Mouse (Mus musculus) cerebellum, adult 11 months (tissue): ENCODE results near the gene Pafah1b3.
"Not testable (repeated sequence)": the region's sequence is repeated elsewhere in the genome, so short reads cannot be mapped to it uniquely, and the experiment has no call there.

Experiments
- DNase-seq: peaks from one replicate; pipeline ENCODE4 v3.0.0; 2022

Pafah1b3 gene

DNA sequence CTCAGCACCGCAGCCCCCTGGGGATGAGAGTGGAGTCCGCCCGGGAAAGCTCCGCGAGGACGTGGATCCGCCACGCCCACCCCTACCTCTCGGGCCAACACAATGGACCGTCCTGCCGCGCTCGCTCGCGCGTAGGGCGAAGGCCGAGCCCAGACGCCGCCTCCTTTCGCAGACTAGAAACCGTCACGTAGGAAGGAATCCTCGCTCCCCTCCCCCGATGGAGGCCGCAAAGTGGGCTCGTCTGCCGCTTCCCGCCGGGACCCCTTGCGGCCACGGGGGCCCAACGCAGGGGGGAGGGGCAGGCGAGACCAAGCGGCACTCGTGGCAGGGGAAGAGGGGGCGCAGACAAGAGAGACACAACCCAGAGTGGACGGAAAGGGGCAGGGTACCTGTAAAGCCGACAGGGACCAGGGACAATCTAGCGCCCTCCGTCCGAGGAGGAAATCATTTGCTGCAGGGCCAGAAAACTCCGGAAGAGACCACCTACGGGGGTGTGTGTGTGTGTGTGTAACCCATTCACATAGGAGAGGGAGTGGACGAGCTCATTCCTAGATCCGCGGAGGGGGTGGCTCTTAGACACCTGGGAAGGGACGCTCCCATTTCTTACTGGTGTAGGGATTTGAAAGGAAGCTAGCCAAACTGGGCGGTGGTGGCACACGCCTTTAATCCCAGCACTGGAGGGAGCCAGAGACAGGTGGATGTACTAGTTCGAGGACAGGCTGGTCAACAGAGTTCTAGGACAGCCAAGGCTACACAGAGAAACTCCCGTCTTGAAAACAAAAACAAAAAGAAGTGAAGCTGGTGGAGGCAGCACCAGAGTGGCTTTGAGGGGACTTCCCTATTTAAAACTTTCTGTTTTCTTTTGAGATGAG, at the start of gene Pafah1b3:
Pafah1b3 (minus strand) TSS at position 533 of the 872 bp plus-strand sequence.
- DNase-seq = peak; percentile 89

DNA sequence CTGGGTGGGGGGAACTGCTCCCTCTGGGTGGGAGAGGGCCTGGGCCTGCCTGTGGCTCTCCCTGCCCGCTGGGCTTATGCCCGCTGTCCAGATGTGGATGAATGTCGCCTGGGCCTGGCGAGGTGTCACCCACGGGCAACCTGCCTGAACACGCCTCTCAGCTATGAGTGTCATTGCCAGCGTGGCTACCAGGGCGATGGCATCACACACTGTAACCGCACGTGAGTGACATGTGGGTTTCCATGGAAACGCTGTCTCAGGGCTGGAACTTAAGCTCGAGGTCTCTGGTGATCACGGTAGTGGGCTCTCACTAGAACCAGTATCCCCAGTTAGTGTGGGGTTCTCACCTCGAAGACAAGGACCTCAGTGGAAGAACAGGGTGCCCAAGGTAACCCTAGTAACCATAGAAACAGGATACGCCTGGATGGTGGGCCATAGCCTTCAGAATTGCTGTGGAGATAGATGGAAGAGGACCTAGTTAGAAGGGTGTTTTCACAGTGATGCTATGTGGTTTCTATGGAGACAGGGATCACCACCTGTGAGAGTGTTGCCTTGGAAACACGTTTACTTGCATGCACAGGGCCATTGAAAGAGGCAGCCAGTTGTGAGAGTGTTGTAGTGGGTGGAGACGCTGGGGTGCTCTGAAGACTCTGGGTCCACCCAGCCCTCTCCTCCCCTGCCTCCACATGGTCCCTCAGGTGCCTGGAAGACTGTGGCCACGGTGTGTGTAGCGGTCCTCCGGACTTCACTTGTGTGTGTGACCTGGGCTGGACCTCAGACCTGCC, 43.4 kb upstream of the Pafah1b3 start:
- DNase-seq = no peak

DNA sequence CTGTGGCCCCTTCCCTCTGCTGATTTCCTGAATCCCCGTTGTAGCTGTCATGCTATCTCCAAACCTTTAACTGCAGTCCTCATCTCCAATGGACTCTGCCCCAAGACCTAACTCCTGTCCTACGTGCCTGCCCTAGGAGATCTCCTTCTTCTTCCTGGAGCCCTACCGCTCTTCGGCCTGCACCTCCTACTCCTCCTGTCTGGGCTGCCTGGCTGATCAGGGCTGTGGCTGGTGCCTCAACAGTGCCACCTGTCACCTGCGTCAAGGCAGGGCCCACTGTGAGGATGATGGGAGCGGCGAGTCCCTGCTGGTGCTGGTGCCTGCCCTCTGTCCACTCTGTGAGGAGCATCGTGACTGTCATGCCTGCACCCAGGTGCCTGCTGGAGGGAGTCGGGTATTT, 41.5 kb upstream of the Pafah1b3 start:
- DNase-seq = no peak

DNA sequence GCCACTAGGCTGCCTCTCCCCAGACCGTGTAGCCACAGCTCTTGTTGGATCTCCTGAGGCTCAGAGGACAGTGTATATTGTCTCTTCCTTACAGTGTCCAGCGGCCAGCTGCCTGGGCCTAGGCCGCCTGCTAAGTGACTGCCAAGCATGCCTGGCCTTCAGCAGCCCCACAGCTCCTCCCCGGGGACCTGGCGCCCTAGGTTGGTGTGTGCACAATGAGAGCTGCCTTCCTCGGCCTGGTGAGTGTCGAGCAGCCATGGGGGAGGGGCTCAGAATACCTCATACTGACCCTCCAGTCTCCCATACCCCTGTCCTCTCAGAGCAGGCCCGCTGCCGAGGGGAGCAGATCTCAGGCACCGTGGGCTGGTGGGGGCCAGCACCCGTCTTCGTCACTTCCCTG, 36.7 kb upstream of the Pafah1b3 start:
- no peak for DNase-seq

DNA sequence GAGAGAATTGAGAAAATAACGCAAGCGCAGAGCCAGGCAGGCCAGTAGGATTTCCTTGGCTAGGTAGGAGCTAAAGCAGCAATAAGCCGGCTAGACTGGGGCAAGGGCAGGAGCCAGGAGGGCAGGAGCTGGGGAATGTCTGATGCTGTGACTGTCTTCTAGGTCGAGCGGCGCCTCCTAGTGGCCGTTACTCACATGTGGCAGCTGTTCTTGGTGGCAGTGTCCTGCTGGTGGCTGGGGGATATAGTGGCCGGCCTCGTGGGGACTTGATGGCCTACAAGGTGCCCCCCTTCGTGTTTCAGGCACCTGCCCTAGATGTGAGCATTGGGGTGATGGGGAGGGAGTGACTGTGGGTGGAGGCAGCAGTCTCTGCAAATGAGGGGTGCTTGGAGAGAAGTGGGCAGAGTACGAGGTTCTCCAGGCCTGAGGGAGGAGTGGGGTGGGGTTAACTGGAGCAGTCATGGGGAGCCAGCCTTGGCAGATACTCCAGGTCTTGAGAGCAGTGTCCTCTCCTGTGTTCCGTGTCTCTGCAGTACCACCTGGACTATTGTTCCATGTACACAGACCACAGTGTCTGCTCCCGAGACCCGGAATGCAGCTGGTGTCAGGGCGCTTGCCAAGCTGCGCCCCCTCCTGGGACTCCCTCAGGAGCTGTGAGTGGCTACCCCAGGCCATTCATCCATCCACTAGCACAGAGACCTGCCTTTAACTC, 36.0 kb upstream of the Pafah1b3 start:
- DNase-seq = peak; percentile 65

DNA sequence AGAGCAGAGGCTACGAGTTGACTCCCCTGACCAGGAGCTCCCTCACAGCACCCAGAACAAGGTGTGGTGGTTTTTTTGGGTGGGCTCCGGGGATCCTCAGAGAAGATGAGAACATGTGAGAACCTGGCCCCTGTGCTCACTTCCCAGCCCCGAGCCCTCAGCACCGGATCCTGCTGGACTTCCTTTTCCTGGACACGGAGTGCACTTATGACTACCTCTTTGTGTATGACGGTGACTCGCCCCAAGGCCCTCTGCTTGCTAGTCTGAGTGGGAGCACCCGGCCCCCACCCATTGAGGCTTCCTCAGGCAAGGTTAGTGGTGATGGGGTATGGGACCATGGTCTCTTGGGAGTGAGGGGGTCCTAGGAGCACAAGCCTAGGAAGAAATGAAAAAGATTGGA, 28.4 kb upstream of the Pafah1b3 start:
- no peak for DNase-seq

DNA sequence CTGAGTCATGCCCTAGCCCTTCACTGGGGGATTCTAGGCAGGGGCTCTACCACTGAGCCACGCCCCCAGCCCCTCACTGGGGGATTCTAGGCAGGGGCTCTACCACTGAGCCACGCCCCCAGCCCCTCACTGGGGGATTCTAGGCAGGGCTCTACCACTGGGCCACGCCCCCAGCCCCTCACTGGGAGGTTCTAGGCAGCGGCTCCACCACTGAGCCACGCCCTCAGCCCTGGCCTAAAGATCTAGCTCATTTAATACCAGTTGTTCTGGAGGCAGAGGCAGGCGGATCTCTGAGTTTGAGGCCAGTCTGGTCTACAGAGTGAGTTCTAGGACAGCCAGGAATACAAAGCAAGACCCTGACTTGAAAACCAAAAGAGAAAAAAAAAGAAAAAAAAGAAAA, 27.6 kb upstream of the Pafah1b3 start:
- DNase-seq = not testable (repeated sequence)

DNA sequence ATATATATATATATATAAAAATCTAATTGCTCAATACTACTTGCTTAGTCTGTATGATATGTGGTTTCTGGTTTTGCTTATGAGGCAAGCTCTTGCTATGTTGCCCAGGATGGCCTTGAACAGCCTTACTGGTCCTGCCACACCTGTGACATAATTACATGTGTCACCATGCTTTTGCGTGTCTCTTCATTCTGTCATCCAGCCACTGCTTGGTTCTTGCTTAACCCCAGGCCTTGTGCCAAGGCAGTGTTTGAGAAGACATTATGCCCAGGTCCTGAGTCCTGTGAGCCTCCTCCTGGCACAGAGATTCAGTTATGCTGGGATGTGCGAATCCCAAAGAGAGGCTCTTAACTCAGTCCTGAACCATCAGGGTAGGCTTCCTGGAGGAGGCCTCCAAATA, 25.4 kb upstream of the Pafah1b3 start:
- DNase-seq = no peak

DNA sequence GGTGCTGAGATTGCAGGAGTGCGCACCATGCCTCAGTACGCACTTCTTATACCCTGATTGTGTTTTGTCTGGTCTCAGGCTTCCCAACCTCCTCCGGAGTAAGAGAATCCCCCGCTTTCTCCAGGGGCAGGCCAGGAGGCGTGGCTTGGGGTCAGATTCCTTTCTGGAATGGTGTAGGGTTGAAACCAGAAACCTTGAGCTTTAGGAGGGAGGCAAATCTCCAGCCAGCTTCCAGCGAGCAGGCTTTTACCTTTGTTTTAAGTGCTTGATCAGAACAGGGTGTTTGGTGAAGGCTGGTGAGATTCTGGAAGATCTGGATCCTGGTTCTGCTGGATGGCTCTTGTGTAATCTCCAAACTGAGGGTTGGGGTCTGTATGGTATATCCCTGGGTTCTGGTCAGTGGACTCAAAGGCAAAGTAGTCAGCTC, 24.3 kb upstream of the Pafah1b3 start:
- no peak for DNase-seq

DNA sequence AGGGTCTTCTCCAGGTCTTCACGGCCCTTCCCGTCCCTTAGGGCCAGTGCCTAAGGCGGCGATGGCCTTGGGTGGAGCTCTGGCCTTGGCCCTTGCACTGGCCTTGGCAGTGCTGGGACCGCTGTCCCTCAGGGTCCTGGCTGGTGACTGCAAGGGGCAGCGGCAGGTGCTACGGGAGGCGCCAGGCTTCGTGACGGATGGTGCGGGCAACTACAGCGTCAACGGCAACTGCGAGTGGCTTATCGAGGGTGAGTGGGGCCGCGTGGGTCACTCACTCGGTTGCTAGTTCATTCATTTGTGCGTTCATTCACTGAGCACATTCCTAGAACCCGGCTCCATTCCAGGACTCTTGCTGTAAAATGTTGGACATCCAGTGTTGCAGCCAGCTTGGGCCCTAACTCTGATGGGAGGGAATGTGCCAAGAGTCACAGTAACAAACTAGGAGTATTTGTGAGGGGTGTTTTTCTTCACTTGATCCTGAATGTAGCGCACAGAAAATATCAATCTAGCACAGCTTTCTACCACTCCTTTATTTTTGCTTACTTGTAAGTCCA, 19.7 kb upstream of the Pafah1b3 start:
- DNase-seq = peak; percentile 58

DNA sequence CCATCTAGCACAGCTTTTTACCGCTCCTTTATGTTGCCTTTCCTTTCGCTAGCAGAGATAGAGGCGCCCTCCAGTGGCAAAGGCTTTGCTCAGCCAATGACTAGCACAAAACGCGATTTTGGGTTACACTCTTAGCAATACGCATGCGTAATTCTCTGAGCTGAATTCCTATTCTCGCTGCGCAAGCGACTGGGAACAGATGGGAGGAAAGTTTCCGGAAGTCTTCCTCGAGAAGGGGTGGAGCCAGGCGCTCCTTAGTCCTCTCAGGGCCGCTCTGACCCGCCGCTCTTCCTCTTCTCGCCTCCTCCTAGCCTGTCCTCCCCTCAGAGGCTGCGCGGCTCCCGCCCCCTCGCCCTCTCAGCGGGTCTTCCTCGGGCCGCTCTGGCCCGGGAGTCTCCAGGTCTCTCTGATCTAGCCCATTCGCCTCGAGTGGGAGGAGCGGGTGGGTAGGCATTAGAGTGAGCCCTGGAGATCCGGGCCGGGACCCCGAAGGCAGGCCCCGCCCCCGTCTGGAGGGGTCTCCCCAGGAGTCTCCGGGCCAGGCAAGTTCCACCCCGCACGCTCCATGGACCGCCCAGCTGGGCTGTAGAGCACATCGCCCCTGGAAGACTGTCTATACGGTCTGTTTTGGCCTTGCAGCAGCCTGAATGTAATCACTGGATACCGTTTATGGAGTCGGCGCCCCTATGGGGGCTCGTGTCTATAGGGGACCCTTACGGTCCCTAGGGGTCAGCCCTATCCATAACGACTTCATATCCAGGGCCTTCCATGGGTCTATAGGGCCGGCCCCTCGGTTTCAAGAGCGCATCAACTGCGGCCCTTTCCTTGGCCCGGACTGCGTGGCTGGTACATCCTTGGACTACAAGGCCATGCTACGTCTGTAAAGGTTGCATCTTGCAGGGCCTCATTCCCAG, 19.0 kb upstream of the Pafah1b3 start, which contains the start of gene Megf8:
Megf8 (plus strand) TSS at position 633 of the 914 bp plus-strand sequence.
- DNase-seq = peak; percentile 94

DNA sequence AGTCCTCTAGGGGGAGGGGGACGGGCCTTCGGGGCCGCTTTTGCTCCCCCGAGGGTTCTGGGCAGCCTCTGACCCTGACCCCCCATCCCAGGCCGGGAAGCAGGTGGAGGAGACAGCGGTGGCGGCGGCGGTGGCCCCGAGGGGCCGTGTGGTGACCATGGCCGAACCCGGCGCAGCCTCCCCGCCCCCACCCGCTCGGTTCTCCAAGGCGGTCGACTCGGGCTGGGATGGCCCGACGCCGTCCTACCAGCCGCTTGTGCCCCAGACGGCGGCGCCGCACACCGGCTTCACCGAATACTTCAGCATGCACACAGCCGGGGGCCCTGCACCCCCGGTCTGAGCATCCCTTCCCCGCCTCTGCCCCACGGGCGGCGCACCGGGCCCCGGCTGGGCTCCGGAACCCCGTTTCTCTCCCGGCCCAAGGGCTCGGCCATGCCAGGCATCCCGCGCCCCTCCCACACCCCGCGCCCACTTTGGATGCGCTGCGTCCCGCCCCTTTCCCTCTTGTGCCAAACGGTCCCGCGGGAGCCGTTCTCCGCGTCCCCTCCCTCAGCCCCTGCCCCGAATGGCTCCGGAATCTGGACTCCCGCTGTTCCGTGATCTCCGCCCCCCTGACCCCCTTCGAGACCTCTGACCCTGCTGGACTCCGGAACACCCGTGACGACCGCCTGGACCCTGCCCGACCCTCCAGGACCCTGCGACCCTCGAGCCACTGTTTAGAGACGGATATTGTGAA, 17.7 kb upstream of the Pafah1b3 start:
- DNase-seq = peak; percentile 65

DNA sequence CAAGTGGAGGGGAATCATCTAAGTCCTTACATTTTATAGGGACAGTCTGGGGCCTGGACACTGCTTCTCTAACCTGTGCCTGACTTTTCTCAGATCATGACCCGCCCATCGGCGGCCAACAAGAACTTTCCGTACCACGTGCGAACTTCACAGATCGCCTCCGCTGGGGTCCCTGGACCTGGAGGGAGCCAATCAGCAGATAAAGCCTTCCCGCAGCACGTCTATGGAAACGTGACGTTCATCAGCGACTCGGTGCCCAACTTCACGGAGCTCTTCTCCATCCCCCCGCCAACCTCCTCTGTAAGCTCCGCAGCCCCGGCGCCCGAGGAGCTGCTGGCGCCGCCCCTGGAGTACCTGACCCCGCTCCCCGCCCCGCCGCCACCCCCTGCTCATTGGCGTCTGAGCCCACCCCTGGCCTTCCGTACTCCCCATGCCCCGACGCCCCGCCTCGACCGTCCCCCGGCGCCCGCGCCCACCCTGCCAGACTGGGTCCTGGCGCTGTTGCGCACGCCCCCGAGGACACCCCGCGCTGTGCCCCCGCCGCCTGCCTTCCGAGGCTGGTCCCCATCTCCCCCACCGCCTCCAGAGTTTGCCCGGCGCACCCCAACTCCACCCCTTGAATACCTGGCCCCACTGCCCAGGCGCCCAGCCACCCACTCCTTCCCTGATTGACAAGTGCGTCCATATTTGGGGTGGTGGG, 17.0 kb upstream of the Pafah1b3 start:
- DNase-seq = peak; percentile 53

DNA sequence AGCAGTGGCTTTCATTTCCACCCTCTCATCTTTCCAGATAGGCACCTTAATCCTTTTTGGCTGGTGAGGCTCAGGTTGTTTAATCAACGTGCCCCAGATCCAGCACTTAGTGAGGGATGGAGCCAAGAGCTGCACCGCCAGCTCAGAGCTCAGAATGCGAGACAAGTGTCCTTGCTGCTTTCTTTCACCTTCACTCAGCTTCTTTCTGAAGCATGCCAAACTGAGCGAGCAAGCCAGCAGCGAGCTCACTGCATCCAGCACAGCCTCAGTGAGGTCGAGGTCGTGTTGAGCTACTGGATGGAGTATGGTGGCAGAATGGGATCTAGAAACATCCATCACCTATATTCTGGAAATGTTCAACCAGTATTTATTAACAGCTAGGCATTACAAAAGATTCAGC, 15.5 kb upstream of the Pafah1b3 start:
- no peak for DNase-seq

DNA sequence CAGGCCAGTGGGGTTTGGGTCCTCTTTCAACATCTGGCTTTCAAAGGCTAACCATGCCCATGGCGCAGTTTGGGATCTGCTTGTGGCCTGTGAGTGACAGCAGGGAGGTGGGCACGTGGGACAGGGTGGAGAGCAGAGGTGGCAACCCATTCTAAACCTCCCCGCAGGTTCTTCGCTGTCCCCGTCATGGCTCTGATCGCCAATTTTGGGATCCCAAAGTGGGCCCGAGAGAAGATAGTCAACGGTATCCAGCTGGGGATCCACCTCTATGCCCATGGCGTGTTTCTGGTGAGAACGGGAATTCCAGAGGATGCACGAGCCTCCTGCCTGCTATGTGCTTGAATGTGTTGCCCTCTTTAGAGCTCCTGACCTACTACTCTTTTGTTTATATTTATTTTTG, 13.4 kb upstream of the Pafah1b3 start:
- DNase-seq = no peak

DNA sequence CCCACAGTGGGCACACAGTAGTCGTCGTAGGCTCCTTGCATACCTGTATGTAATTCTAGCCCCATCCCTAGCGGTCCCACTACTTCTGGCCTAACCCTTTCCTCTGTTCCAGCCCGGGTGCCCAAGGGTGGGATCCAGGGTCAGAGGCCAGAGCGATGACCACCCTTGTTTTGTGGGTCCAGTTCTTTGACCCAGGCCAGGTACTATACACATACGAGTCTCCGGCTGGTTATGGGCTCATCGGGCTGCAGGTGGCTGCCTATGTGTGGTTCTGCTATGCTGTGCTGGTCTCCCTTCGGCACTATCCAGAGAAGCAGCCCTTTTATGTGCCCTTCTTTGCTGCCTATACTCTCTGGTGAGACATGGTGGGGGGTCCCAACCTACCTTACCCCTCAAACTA, 11.6 kb upstream of the Pafah1b3 start:
- DNase-seq = no peak

DNA sequence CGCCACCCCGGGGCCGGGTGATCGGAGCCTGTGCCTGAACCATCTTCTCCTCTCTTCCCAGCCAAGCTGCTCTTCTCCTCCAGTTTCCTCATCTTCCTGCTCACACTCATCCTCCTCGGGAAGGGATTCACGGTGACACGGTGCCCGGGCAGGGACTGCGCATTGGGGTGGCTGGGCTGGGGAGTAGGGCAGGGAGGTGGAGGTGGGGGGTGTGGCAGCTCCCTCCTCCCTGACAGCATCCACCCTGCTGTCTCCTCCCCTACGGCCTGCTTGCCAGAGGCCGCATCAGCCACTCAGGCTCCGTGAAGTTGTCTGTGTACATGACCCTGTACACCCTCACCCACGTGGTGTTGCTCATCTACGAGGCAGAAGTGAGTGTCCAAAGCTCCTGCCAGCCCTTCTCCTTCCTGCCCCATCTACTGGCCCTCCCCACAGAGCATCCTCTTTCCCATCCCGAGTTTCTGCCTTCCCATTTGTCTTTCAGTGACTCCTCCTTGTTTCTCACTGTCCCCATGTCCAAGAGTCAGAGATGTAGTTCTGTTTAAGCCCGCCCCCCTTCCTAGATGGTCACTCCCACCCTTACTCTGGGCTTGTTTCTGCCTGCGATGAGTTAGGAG, 11.0 kb upstream of the Pafah1b3 start:
- DNase-seq = no peak

DNA sequence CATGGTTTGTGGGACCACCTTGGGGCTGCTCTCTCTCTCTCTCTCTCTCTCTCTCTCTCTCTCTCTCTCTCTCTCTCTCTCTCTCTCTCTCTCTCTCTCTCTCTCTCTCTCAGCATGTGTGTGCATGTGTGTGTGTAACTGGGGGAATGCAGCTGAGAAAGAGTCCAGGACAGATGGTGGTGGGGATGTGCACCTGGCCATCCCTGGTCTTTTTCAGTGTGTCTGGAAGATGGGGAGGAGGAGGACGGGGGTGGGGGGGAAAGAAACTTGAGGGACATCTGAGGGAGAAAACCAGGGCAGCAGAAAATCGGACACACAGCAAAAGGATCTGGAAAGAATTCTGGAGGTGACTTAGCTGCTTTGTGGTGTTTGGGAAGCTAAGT, 8.8 kb upstream of the Pafah1b3 start:
- no peak for DNase-seq

DNA sequence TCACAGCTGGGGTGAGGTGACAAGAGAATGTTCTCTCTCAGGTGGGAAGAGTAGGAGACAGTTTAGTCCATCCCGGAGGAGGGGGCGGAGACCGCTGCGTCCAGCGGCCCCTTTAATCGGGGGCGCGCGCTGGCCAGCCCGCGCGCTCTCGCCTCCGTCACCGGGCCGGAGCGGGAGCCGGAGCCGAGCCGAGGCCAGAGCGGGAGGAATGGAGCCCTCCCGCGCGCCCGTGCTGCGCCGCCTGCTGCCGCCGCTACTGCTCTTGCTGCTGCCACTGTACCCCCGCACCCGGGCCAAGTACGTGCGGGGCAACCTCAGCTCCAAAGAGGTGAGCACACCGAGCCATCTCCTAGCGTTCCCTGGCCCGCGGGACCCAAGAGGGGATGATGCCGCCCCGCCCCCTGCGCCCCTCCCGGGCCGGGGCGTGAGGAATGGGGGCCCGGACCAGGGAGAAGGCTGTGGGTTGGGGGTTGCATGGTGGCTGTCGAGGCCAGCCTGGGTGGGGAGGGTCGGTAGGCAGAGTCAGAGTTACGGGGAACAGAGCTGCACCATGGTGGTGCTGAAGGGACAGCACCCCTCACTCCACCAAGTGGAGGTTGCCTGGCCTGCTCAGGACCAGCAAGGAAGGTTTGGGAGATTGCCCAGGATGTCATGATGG, 8.3 kb upstream of the Pafah1b3 start, which contains the start of gene Tmem145:
Tmem145 (plus strand) TSS at position 151 of the 658 bp plus-strand sequence.
- DNase-seq = peak; percentile 73
